9 mouse cellular contexts compared by ENCODE assay signal in the genomic region with DNA sequence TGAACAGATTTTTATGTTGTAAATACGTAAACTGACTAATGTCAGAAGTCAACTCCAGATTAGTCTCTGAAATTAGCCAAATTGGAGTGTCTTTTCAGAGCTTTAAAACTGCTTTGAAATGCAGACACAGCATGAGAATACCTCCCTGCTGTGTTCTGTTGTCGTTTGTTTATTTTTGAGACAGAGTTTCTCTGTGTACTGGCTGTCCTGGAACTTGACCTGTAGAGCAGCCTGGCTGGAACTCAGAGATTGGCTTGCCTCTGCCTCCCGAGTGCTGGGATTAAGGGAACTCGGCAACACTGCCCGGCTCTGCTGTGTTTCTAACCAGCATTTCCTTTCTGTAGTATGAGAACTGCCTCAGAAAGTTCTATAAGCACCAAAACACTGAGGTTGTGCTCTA.
"Had no signal": no experiment of that assay in that cellular context is flagged by ENCODE, and none has a peak within 500 bp of the region (broad histone marks: within the 10 kb centered on the region; RNA-seq: fewer than 3 reads in every experiment).

No protein-coding gene starts in this region.

- H3K4me1 ChIP-seq: lung, embryonic 15.5 days; midbrain, embryonic 13.5 days; midbrain, embryonic 15.5 days; neural tube, embryonic 12.5 days; stomach, embryonic 15.5 days had no signal

- H3K27me3 ChIP-seq: lung, embryonic 15.5 days; megakaryocyte, embryonic 14.5 days; midbrain, embryonic 13.5 days; midbrain, embryonic 15.5 days; neural tube, embryonic 12.5 days; stomach, embryonic 15.5 days had no signal

- H3K9me3 ChIP-seq: lung, embryonic 15.5 days; megakaryocyte, embryonic 14.5 days; midbrain, embryonic 13.5 days; midbrain, embryonic 15.5 days; neural tube, embryonic 12.5 days; stomach, embryonic 15.5 days had no signal

- ATAC-seq: midbrain, embryonic 13.5 days; midbrain, embryonic 15.5 days had no signal

- H3K4me3 ChIP-seq: lung, embryonic 15.5 days; megakaryocyte, embryonic 14.5 days; midbrain, embryonic 13.5 days; midbrain, embryonic 15.5 days; neural tube, embryonic 12.5 days; stomach, embryonic 15.5 days had no signal

- H3K27ac ChIP-seq: lung, embryonic 15.5 days; macrophage; midbrain, embryonic 13.5 days; midbrain, embryonic 15.5 days; neural tube, embryonic 12.5 days; stomach, embryonic 15.5 days; stomach, postnatal 0 days had no signal

- H3K9ac ChIP-seq: lung, embryonic 15.5 days; midbrain, embryonic 13.5 days; midbrain, embryonic 15.5 days; neural tube, embryonic 12.5 days; stomach, embryonic 15.5 days had no signal

- H3K4me2 ChIP-seq: lung, embryonic 15.5 days; midbrain, embryonic 11.5 days; midbrain, embryonic 13.5 days; midbrain, embryonic 15.5 days; neural tube, embryonic 12.5 days; stomach, embryonic 15.5 days had no signal
